14 mouse cellular contexts compared by ENCODE assay signal in genomic region chr11:9500326-9501142, GRCm38 (mm10).
DNase-seq lines count a peak whose midpoint lies in the region; ATAC-seq lines count a peak whose summit lies in the region.
"Had no signal": no experiment of that assay in that cellular context is flagged by ENCODE, and none has a peak within 500 bp of the region (broad histone marks: within the 10 kb centered on the region; RNA-seq: fewer than 3 reads in every experiment).

No protein-coding gene starts in this region.

- DNase-seq in brain, embryonic 18.5 days (ENCODE audit: low read depth, low spot score), result peak; percentile 47
- DNase-seq in cerebellum, postnatal 25 days, result peak; percentile 30 to 48
- DNase-seq in ovary, postnatal 36 days (ENCODE audit: low spot score), result no peak
- no peak for DNase-seq in urinary bladder, postnatal 10 days (ENCODE audit: low spot score)
- no peak for DNase-seq in heart, adult 18-20 months
- DNase-seq: adrenal gland, postnatal 36 days; heart, postnatal 4 days; lung, adult 2 months had no signal

- H3K4me1 ChIP-seq in hindbrain, embryonic 15.5 days (replicated peaks), result no peaks in the 10 kb centered on the region
- no peaks in the 10 kb centered on the region for H3K4me1 ChIP-seq in hindbrain, embryonic 12.5 days
- no peaks in the 10 kb centered on the region for H3K4me1 ChIP-seq in midbrain, embryonic 13.5 days (replicated peaks)
- H3K4me1 ChIP-seq: heart, embryonic 10.5 days; limb, embryonic 13.5 days had no signal

- H3K4me3 ChIP-seq in hindbrain, embryonic 15.5 days, result no peak overlapping the region
- H3K4me3 ChIP-seq in hindbrain, embryonic 12.5 days, result no peak overlapping the region
- H3K4me3 ChIP-seq in midbrain, embryonic 13.5 days (replicated peaks), result no peak overlapping the region
- H3K4me3 ChIP-seq: heart, embryonic 10.5 days; limb, embryonic 13.5 days; megakaryocyte, embryonic 14.5 days had no signal

- H3K36me3 ChIP-seq in hindbrain, embryonic 15.5 days, result no peaks in the 10 kb centered on the region
- H3K36me3 ChIP-seq in hindbrain, embryonic 12.5 days, result no peaks in the 10 kb centered on the region
- no peaks in the 10 kb centered on the region for H3K36me3 ChIP-seq in midbrain, embryonic 13.5 days
- H3K36me3 ChIP-seq: heart, embryonic 10.5 days; limb, embryonic 13.5 days had no signal

- peak; percentile 66; the same call in 1 of the 2 replicates for ATAC-seq in hindbrain, embryonic 15.5 days (ENCODE audit: low FRiP score, low read depth)
- no peak for ATAC-seq in hindbrain, embryonic 12.5 days (ENCODE audit: low FRiP score)
- ATAC-seq in midbrain, embryonic 13.5 days, result peak; percentile 53

- no peaks in the 10 kb centered on the region for H3K27me3 ChIP-seq in hindbrain, embryonic 15.5 days
- no peaks in the 10 kb centered on the region for H3K27me3 ChIP-seq in hindbrain, embryonic 12.5 days
- H3K27me3 ChIP-seq in midbrain, embryonic 13.5 days, result no peaks in the 10 kb centered on the region
- H3K27me3 ChIP-seq: limb, embryonic 13.5 days; megakaryocyte, embryonic 14.5 days had no signal

- WGBS in hindbrain, embryonic 15.5 days, result 55% methylated on average over 5 of the region's 5 CpGs
- 60% methylated on average over 5 of the region's 5 CpGs for WGBS in hindbrain, embryonic 12.5 days
- WGBS in midbrain, embryonic 13.5 days, result 47% methylated on average over 5 of the region's 5 CpGs

- H3K27ac ChIP-seq in hindbrain, embryonic 15.5 days (replicated peaks), result no peak overlapping the region
- H3K27ac ChIP-seq in hindbrain, embryonic 12.5 days, result no peak overlapping the region
- H3K27ac ChIP-seq in midbrain, embryonic 13.5 days, result no peak overlapping the region
- H3K27ac ChIP-seq: heart, embryonic 10.5 days; limb, embryonic 13.5 days had no signal

- H3K4me2 ChIP-seq in hindbrain, embryonic 15.5 days, result no peak overlapping the region
- H3K4me2 ChIP-seq in hindbrain, embryonic 12.5 days (replicated peaks), result no peak overlapping the region
- no peak overlapping the region for H3K4me2 ChIP-seq in midbrain, embryonic 13.5 days (replicated peaks)
- H3K4me2 ChIP-seq: limb, embryonic 13.5 days had no signal

- H3K9me3 ChIP-seq in hindbrain, embryonic 15.5 days, result no peaks in the 10 kb centered on the region
- no peaks in the 10 kb centered on the region for H3K9me3 ChIP-seq in hindbrain, embryonic 12.5 days (replicated peaks)
- H3K9me3 ChIP-seq in midbrain, embryonic 13.5 days, result no peaks in the 10 kb centered on the region
- H3K9me3 ChIP-seq: heart, embryonic 10.5 days; limb, embryonic 13.5 days; megakaryocyte, embryonic 14.5 days had no signal

- no peak overlapping the region for H3K9ac ChIP-seq in hindbrain, embryonic 15.5 days
- no peak overlapping the region for H3K9ac ChIP-seq in hindbrain, embryonic 12.5 days
- no peak overlapping the region for H3K9ac ChIP-seq in midbrain, embryonic 13.5 days (replicated peaks)
- H3K9ac ChIP-seq: limb, embryonic 13.5 days had no signal

Comparison
In these comparisons a context has a peak if more than half of its experiments do, and no peak if none do; other contexts are left out.
1. DNase-seq: peak in brain, embryonic 18.5 days (single experiment) and cerebellum, postnatal 25 days (2 of 2); none in ovary, postnatal 36 days (single experiment), urinary bladder, postnatal 10 days (single experiment) and heart, adult 18-20 months (0 of 2).